Mouse (Mus musculus) T-helper 1 cell (primary cell): Measurements from ENCODE around the gene Rreb1.

ENCODE experiments used
- in situ Hi-C: fragments of 300-600 bp; cut with MboI, MseI; formaldehyde crosslinking; loops from one replicate; pipeline ENCODE4 v1.15.1; 2025; ENCODE audit warnings: high pct_unique_total_duplicates

Rreb1 gene

GRCm38 (mm10) chr13:37778147-37778593 lies at the start of gene Rreb1:
Gene Rreb1, plus strand, starts transcription at chr13:37778400.
- in situ Hi-C loops, result no loop called here

GRCm38 (mm10) chr13:37728551-37728950 lies 49.6 kb upstream of the Rreb1 start:
- in situ Hi-C loops, result no loop called here

- in situ Hi-C loops, result loop anchor here (10.0 kb wide), 1 partner anchor 903 kb away; the partner anchor contains the start of gene Bloc1s5
These were observed 46.1 kb upstream of the Rreb1 start for GRCm38 (mm10) chr13:37731914-37732693.

- in situ Hi-C loops, result loop anchor here (10.0 kb wide), 1 partner anchor 900 kb away; the partner anchor contains the start of gene Bloc1s5
These were observed 43.7 kb upstream of the Rreb1 start for GRCm38 (mm10) chr13:37734501-37734900.

GRCm38 (mm10) chr13:37740111-37740510 lies 38.1 kb upstream of the Rreb1 start:
- in situ Hi-C loops, result no loop called here

GRCm38 (mm10) chr13:37740752-37741151 lies 37.4 kb upstream of the Rreb1 start:
- in situ Hi-C loops, result no loop called here

GRCm38 (mm10) chr13:37742248-37742647 lies 36.0 kb upstream of the Rreb1 start:
- in situ Hi-C loops, result no loop called here

GRCm38 (mm10) chr13:37747504-37747903 lies 30.7 kb upstream of the Rreb1 start:
- in situ Hi-C loops, result no loop called here

GRCm38 (mm10) chr13:37749485-37749884 lies 28.7 kb upstream of the Rreb1 start:
- in situ Hi-C loops, result no loop called here

GRCm38 (mm10) chr13:37751154-37751950 lies 26.8 kb upstream of the Rreb1 start:
- in situ Hi-C loops, result no loop called here

- in situ Hi-C loops, result no loop called here
These were observed 18.7 kb upstream of the Rreb1 start for GRCm38 (mm10) chr13:37759341-37760012.

- in situ Hi-C loops, result no loop called here
These were observed 18.2 kb upstream of the Rreb1 start for GRCm38 (mm10) chr13:37760013-37760342.

GRCm38 (mm10) chr13:37760373-37760772 lies 17.8 kb upstream of the Rreb1 start:
- in situ Hi-C loops, result no loop called here

GRCm38 (mm10) chr13:37760957-37761941 lies 17.0 kb upstream of the Rreb1 start:
- in situ Hi-C loops, result no loop called here

- in situ Hi-C loops, result no loop called here
These were observed 14.3 kb upstream of the Rreb1 start for GRCm38 (mm10) chr13:37763800-37764407.

- in situ Hi-C loops, result no loop called here
These were observed 8.4 kb upstream of the Rreb1 start for GRCm38 (mm10) chr13:37769777-37770176.

GRCm38 (mm10) chr13:37773476-37773875 lies 4.7 kb upstream of the Rreb1 start:
- in situ Hi-C loops, result no loop called here

- in situ Hi-C loops, result no loop called here
These were observed 1.5 kb upstream of the Rreb1 start for GRCm38 (mm10) chr13:37776675-37777074.

- in situ Hi-C loops, result no loop called here
These were observed 651 bp upstream of the Rreb1 start for GRCm38 (mm10) chr13:37777351-37778146.
